Mouse (Mus musculus) heart, postnatal 0 days (tissue): Measurements from ENCODE around the gene Casc3.

Source experiments
- CTCF ChIP-seq: IDR thresholded peaks from 2 replicates; pipeline ENCODE4 v1.5.1; 2016; ENCODE audit warnings: antibody characterized with exemption, control low read depth, low read depth
- EP300 ChIP-seq: IDR thresholded peaks from 2 replicates; pipeline ENCODE4 v1.6.1; 2016; ENCODE audit warnings: antibody characterized with exemption, low read depth

- TF ChIP-seq CTCF (no peak), EP300 (no peak)
Observed at GRCm38 (mm10) chr11:98770096-98770975, 34.4 kb upstream of the Casc3 start.
